Mouse (Mus musculus) neural tube, embryonic 13.5 days (tissue): Measurements from ENCODE around the gene Bcl9l. TPM values are rescaled to one million over a fixed set of nuclear protein-coding genes. Genes with fewer than 3 reads are reported as not detected.

Experiments used
- ATAC-seq: fragments of 200-750 bp; cut with Nextera tagmentation; 2 replicates; pipeline ENCODE4 v1.8.0; 2017; ENCODE audit warnings: low read depth, mild to moderate bottlenecking, moderate TSS enrichment, moderate library complexity
- H3K27ac ChIP-seq: fragments of 300-500 bp; sonication (generic); replicated peaks from 2 replicates; pipeline ENCODE4 v1.5.1; 2015; ENCODE audit warnings: moderate library complexity, mild to moderate bottlenecking, inconsistent platforms
- H3K27me3 ChIP-seq: fragments of 300-500 bp; sonication (generic); 2 replicates; pipeline ENCODE4 v1.6.1; 2015; ENCODE audit warnings: mild to moderate bottlenecking, inconsistent platforms
- H3K36me3 ChIP-seq: fragments of 300-500 bp; sonication (generic); 2 replicates; pipeline ENCODE4 v1.6.1; 2015; ENCODE audit warnings: mild to moderate bottlenecking, inconsistent platforms
- H3K4me1 ChIP-seq: fragments of 300-500 bp; sonication (generic); replicated peaks from 2 replicates; pipeline ENCODE4 v1.6.1; 2015; ENCODE audit warnings: inconsistent platforms
- H3K4me2 ChIP-seq: fragments of 300-500 bp; sonication (generic); 2 replicates; pipeline ENCODE4 v1.6.1; 2015; ENCODE audit warnings: inconsistent platforms, mild to moderate bottlenecking, moderate library complexity
- H3K4me3 ChIP-seq: fragments of 300-500 bp; sonication (generic); 2 replicates; pipeline ENCODE4 v1.5.1; 2015; ENCODE audit warnings: mild to moderate bottlenecking, inconsistent platforms
- H3K9ac ChIP-seq: fragments of 300-500 bp; sonication (generic); 2 replicates; pipeline ENCODE4 v1.6.1; 2015; ENCODE audit warnings: moderate library complexity, mild to moderate bottlenecking, inconsistent platforms
- H3K9me3 ChIP-seq: fragments of 300-500 bp; sonication (generic); 2 replicates; pipeline ENCODE4 v1.6.1; 2016; ENCODE audit warnings: inconsistent platforms
- WGBS: fragments of 180-500 bp; shearing (Covaris S2); methylation state at CpG from one replicate; pipeline ENCODE4 v1.1.7; 2015; 5-methylcytosine and 5-hydroxymethylcytosine counted together
- polyA plus RNA-seq: library from polyadenylated mRNA; unstranded; fragments of >200 nt; fragmentation: Nextera tagmentation; extraction: Ambion mirVana; gene quantifications from 2 replicates; pipeline ENCODE4 v1.2.1, GENCODE M21; 2015

Bcl9l gene
- polyA plus RNA-seq, 1 experiment from 2014 or later, result 9.4 TPM

DNA sequence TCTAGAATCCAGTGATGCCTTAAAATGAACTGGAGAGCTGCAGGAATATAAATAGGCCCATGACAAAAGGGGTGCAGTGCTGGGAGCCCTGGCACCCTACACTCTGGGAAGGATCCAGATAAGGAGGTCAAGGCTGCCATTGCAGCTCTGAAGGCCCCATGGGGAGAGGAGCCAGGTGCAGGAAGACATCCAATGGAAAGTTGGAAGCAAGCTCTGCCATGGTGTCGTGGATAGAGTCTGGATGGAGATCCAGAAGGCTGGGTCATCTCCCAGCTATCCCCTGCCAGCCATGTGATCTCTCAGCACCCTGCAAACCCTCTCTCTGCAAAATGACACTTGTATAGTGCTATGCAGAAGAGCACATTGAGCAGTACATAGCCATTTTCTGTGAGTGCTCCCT lies 8.3 kb upstream of the Bcl9l start:
- ATAC-seq, result no peak
- H3K36me3 ChIP-seq, result no peaks in the 10 kb centered on the region
- WGBS, result 29% methylated on average over 1 of the region's 1 CpGs

DNA sequence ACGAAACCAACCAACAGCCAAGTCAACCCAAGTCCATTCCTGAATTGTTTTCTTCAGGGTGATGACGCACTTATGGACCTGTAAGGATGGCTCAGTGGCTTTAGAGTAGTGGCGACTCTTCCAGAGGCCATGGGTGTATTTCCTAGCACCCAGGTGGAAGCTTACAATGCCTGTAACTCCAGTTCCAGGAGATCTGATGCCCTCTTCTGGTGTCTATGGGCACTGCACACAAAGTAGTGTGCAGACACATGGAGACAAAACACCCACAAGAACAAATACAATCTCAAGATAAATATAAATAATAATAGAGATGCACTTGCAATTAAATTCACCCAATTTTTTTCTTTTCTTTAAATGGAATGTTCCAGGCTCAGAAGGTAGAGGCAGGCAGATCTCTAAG lies 6.7 kb upstream of the Bcl9l start:
- Histone ChIP-seq H3K9ac (no peak overlapping the region), H3K36me3 (no peaks in the 10 kb centered on the region), H3K27me3 (no peaks in the 10 kb centered on the region), H3K9me3 (no peaks in the 10 kb centered on the region), H3K4me3 (no peak overlapping the region), H3K4me1 (peaks cover 22% of the 10 kb centered on the region), H3K27ac (no peak overlapping the region), H3K4me2 (no peak overlapping the region)
- 91% methylated on average over 3 of the region's 3 CpGs for WGBS
- no peak for ATAC-seq

More for the DNA sequence above, 8.3 kb upstream of the Bcl9l start:
- peaks cover 11% of the 10 kb centered on the region for H3K4me1 ChIP-seq
- no peak overlapping the region for H3K9ac ChIP-seq
- no peak overlapping the region for H3K27ac ChIP-seq
- H3K4me3 ChIP-seq, result no peak overlapping the region
- H3K4me2 ChIP-seq, result no peak overlapping the region
- no peaks in the 10 kb centered on the region for H3K27me3 ChIP-seq
- no peaks in the 10 kb centered on the region for H3K9me3 ChIP-seq

DNA sequence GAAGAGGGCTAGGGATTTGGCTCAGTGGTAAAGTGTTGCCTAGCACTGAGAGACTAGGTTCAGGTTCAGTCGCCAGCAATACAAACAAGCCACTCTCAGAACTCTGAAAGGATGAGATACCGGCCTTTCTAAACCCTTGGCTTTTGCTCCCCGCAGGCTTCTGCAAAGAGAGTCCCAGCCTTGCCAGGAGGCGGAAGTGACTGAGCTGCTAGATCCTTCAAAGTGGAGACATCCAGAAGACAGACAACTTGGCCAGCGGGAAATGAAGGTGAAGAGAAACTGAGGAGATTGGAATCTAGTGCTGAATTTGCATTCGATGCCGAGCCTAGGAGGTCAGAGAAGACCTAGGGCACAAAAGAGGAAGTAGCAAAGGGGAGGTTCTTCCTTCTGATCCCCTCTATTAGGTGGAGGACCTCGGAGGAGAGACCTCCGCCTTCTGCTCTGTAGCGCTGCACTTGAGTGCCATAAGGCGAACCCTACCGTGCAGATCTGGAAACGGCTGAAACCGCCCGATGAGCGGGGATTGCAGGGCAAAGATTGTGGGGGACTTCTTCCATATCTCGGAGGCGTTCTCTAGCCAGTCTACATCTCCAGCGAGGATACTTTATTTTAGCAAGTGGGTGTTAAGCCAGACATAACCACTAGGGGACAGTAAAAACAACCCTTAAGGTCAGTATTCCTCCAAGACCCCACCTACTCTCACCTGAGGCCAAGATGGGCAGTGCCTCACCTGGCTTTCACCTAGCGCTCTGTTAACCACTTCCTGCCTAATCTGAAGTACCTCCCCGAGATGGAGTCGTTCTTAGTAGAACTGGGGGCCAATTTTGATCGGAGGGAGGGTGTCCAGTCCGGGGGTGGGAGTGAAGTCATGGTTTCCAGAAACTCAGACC lies 5.0 kb upstream of the Bcl9l start:
- H3K9me3 ChIP-seq, result no peaks in the 10 kb centered on the region
- peak overlapping the region; percentile 97 for H3K27ac ChIP-seq
- peak overlapping the region; percentile 85 for H3K9ac ChIP-seq
- peaks cover 29% of the 10 kb centered on the region for H3K4me1 ChIP-seq
- H3K4me3 ChIP-seq, result peak overlapping the region; percentile 72
- no peak for ATAC-seq
- H3K27me3 ChIP-seq, result no peaks in the 10 kb centered on the region
- no peaks in the 10 kb centered on the region for H3K36me3 ChIP-seq
- 7% methylated on average over 24 of the region's 24 CpGs for WGBS
- H3K4me2 ChIP-seq, result peak overlapping the region; percentile 93

DNA sequence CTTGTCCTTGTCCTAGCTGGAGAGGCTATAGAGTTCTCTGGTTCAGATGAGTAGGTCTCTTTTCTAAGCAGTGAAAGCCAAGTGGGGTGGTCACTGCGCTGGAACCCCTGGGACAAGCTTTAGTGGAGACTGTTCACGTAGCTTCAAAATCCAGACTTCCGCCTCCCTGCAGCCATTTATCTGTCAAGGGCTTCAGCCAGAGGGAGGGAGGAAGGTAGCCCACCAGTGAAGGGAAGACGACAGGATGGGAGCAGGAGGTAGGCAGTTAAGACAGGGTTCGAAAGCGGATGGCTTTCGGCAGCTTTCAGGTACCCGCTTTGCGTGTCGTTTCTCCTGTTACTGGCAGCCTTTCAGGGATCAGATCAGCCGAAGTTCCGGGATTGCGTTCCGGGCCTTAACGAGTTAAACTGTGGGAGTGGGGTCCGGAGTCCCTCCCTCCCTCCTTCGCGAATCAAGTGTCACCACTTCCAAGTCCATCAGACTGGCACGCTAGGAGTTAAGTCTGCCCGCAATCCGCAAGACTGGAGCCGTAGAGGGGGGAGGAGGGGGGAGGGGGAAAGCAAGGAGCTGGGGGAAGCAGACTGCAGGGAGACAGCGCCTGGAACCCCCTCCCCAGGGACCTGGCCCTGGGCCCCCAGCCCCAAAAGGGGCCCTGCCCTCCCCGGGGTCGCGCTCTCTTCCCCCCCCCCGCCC lies 4.2 kb upstream of the Bcl9l start:
- Histone ChIP-seq H3K27ac (peak overlapping the region; percentile 97), H3K4me2 (peak overlapping the region; percentile 93), H3K36me3 (no peaks in the 10 kb centered on the region), H3K4me1 (peaks cover 29% of the 10 kb centered on the region), H3K9me3 (no peaks in the 10 kb centered on the region), H3K9ac (peak overlapping the region; percentile 85), H3K27me3 (no peaks in the 10 kb centered on the region), H3K4me3 (peak overlapping the region; percentile 72)
- peak; percentile 62 for ATAC-seq
- 0% methylated on average over 19 of the region's 27 CpGs for WGBS

DNA sequence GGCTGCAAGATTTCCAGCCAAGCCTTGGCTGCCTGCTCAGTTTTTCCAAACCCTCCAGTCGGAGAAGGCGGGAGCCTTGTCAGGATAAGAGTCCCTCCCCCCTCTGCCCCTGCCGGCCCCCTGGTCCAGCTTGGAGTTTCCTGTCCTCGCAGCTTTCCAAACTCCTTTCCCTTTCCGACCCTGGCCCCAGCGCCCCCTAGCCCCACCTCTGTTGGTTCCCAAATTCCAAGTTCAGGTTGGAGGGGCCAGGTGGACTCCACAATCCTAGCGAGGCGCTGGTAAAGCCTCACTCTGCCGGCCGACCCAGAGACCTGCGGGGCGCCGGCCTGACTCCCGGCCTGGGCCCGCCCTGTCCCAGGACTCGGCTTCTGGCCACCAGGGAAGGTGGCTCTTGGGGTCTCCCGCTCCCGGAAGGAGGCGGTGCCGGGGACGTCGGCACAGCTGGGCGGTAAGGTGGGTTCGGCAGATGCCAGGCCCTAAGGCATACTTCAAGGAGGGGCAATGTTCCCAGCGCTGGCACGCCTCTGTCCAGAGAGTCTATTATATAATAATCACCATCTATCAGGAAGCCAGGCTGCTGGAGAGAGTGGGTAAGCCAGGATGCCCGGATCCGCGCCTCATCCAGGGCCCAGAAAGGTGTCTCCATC lies 3.5 kb upstream of the Bcl9l start:
- Histone ChIP-seq H3K36me3 (no peaks in the 10 kb centered on the region), H3K4me1 (peaks cover 34% of the 10 kb centered on the region), H3K4me2 (peak overlapping the region; percentile 93), H3K9me3 (no peaks in the 10 kb centered on the region), H3K27me3 (no peaks in the 10 kb centered on the region), H3K9ac (peak overlapping the region; percentile 85), H3K27ac (peak overlapping the region; percentile 97), H3K4me3 (peak overlapping the region; percentile 72)
- peak; percentile 64 for ATAC-seq
- 0% methylated on average over 29 of the region's 29 CpGs for WGBS

DNA sequence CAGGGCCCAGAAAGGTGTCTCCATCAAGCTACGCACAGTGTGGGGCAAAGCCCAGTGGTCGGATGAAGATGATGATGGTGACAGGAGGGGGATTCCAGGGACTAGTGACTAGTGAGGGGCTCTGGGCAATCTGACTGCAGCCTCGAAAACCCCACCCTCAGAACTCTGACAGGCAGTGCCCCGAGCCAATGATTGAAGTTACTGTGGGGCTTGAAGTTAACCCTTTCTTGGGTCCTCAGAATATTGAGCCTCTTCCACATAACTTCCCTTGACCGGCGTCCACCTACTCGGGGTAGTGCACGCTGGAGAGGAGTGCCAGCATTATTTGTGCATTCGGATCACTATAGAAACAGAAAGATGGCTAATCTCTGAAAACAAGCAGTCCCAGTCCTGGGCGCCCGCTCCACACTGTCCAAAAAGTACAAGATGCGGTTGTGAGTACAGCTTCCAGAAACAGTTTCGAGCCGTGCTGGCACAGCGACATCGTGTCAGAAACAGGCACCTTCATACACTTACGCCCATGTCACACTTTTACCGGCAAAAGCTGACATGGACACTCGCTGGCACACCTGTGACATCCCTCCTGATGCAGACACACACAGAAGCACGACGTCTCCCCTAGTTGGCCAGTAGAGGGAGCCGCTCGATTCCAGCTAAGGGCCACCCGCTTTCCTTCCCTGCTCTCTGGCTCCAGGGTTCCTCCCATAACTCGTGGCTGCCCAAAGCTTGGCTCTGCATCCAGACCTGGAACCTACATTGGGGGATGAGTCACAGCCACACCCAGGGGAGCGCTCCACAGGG lies 2.8 kb upstream of the Bcl9l start:
- Histone ChIP-seq H3K9ac (peak overlapping the region; percentile 85), H3K4me2 (peak overlapping the region; percentile 93), H3K27ac (peak overlapping the region; percentile 97), H3K4me3 (peak overlapping the region; percentile 72), H3K27me3 (no peaks in the 10 kb centered on the region), H3K9me3 (no peaks in the 10 kb centered on the region), H3K4me1 (peaks cover 41% of the 10 kb centered on the region), H3K36me3 (no peaks in the 10 kb centered on the region)
- peak; percentile 62 for ATAC-seq
- WGBS, result under 1% methylated on average over 26 of the region's 26 CpGs

DNA sequence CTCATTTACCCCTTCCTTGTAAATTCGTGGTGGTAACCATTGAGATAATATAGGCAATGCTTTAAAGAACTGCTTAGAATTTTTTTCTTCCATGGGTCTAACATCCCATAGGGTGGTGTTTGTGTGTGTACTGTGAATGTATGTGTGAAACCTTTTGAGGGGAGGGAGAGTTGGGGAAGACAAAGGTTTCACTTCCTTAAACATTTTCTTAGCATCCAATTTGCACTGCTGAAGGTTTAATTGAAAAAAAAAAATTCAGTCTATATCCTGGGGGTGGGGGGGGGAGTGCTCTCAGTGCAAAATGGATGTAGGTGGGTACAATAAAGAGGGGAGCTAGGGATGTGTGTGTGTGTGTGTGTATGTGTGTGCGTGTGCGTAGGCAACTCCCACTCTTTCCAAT lies 513 bp upstream of the Bcl9l start:
- 11% methylated on average over 3 of the region's 3 CpGs for WGBS
- H3K36me3 ChIP-seq, result no peaks in the 10 kb centered on the region
- no peak for ATAC-seq
- no peaks in the 10 kb centered on the region for H3K27me3 ChIP-seq
- H3K4me2 ChIP-seq, result peak overlapping the region; percentile 98
- H3K9me3 ChIP-seq, result no peaks in the 10 kb centered on the region
- peak overlapping the region; percentile 96 for H3K4me3 ChIP-seq
- H3K4me1 ChIP-seq, result peaks cover 64% of the 10 kb centered on the region
- peak overlapping the region; percentile 99 for H3K9ac ChIP-seq
- peak overlapping the region; percentile 98 for H3K27ac ChIP-seq

DNA sequence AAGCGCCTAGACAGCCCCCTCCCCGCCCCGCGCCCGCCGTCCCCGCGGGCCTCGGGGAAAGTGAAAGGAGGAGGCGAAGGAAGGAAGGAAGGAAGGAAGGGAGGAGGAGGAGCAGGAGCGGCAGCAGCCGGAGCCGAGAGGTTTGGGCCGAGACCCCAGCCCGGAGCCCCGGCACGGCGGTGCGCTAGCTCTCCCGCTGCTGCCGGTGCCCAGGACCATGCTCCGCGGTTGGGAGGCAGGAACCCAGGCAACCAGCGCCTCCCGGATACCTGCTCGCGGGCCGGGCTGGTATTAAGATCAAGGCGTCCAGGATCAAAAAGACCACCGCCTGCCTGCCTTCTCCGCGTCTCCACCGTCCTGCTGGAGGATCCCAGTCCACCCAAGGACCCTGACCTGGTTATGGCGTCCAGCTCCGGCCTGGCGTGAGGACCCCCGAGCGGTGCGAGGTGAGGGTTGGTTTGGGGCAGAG lies 450 bp downstream of the Bcl9l start:
- H3K4me1 ChIP-seq, result peaks cover 64% of the 10 kb centered on the region
- no peak for ATAC-seq

DNA sequence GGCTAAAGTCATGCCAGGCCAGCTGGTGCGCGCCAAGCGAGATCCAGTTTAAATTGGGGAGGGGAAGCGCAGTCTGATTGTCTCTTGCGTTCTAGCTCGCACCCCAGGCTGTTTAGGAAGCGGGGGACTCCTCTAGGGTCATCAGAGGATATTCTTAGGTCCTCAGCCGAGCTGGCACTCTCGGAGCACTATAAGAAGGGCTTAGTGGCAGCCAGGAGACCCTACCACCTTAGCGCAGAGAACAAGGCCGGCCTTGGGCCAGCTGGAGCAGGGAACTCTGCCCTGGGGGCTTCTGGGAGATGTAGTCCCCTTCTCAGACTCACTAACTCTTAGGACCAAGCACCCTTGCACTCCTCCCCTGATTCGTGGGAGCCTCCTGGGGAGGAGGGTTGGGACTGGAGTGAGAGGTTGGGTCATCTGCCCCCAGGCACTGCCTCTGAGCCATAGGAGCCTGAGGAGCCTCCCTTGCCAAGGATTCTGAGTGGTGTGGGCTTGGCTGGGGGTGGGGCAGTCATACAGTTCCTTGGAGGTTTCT lies 952 bp downstream of the Bcl9l start:
- Histone ChIP-seq H3K4me3 (peak overlapping the region; percentile 96), H3K9me3 (no peaks in the 10 kb centered on the region), H3K27ac (peak overlapping the region; percentile 98), H3K27me3 (no peaks in the 10 kb centered on the region), H3K4me1 (peaks cover 68% of the 10 kb centered on the region), H3K4me2 (peak overlapping the region; percentile 98), H3K9ac (peak overlapping the region; percentile 99), H3K36me3 (no peaks in the 10 kb centered on the region)
- peak; percentile 15; the same call in 1 of the 2 replicates for ATAC-seq
- WGBS, result under 1% methylated on average over 12 of the region's 12 CpGs

More for the DNA sequence above, 450 bp downstream of the Bcl9l start:
- peak overlapping the region; percentile 98 for H3K4me2 ChIP-seq
- no peaks in the 10 kb centered on the region for H3K9me3 ChIP-seq
- WGBS, result under 1% methylated on average over 39 of the region's 39 CpGs
- no peaks in the 10 kb centered on the region for H3K27me3 ChIP-seq
- peak overlapping the region; percentile 98 for H3K27ac ChIP-seq
- peak overlapping the region; percentile 99 for H3K9ac ChIP-seq
- no peaks in the 10 kb centered on the region for H3K36me3 ChIP-seq
- H3K4me3 ChIP-seq, result peak overlapping the region; percentile 96

DNA sequence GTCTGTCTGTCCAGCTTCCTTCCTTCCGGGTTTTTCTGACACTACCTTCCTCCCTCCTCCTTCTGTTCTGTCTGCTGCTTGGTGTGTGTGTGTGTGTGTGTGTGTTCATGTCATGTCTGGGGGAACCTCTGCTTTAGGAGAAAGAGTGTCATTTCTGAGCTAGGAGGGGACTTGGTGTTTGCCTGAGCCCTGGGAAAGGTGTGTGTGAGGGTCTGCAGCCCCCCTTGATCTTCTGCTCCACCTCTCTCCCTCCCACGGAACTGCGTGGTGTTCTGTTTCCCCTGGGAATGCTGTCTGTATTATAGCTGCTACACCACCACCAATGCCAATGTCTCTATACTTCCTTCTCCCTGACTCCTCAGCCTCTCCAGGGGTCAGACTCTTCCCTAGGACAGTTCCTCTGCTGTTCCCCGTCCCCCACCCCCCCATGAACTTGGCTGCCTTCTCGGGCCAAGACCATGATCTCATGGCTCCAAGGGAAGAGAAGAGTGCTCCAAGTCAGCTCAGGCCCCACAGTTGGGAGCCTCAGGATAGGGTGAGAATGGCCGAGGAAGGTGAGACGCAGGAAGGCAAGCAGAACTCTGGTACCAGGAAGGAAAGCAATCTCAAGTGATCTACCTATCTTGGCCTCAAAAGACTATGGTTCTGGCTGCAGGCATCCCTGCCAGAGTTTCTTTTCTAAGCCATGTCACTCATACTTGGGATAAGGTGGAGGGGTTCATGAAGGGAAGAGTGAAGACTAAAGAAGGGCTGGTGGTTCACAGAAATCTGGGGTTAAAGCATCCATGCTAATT lies 1.9 kb downstream of the Bcl9l start:
- no peaks in the 10 kb centered on the region for H3K36me3 ChIP-seq
- H3K27ac ChIP-seq, result no peak overlapping the region
- peaks cover 77% of the 10 kb centered on the region for H3K4me1 ChIP-seq
- WGBS, result 47% methylated on average over 7 of the region's 7 CpGs
- peak overlapping the region; percentile 98 for H3K4me2 ChIP-seq
- H3K9ac ChIP-seq, result peak overlapping the region; percentile 99
- no peaks in the 10 kb centered on the region for H3K9me3 ChIP-seq
- no peak for ATAC-seq
- no peaks in the 10 kb centered on the region for H3K27me3 ChIP-seq
- peak overlapping the region; percentile 96 for H3K4me3 ChIP-seq
